Mouse (Mus musculus): Measurements from ENCODE around the gene Mgat4d.
A peak's percentile ranks its signal among the peaks of the same experiment; 100 is the strongest.
"Not testable (repeated sequence)": the region's sequence is repeated elsewhere in the genome, so short reads cannot be mapped to it uniquely, and the experiment has no call there.

Mgat4d gene

GRCm38 (mm10) chr8:83392521-83392920 lies 44.2 kb downstream of the Mgat4d start:
- no peak for DNase-seq

DNA sequence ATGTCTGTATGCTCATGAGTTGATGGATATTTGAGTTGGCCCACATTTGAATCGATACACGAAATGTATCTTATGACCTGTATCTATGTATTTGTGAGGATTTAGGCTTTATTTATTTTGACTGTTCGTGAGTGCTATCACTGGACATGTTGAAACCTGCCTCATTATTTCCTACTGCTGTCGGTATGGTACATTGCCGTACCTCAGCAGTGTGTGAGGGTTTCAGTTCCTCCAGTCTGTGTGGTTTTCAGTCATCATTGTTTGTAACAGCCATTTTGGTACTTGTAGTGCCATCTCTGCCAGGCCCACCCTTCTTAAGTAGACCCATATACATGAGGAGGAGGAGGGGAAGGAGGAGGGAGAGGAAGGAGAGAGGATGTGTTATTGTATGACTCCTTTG lies 46.1 kb downstream of the Mgat4d start:
- no peak for DNase-seq

DNA sequence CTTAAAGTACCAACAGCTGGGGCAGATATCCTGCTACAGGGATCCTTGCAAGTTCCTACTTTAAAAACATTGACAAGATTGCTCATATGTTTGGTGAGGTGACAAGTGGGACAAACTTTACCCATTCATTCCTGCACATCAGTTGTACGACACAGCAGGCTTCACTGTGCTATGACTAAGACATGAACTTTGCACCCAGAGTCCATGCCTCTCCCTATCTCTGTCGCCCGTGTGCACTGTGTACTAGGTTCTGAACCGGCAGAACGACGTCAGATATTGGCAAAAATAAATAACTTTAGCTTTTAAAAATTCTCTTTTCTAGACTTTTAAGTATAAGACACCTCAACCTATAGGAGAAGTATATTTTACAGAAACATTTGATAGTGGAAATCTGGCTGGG lies 48.4 kb downstream of the Mgat4d start:
- no peak for DNase-seq

GRCm38 (mm10) chr8:83397726-83398125 lies 49.5 kb downstream of the Mgat4d start:
- no peak for DNase-seq

DNA sequence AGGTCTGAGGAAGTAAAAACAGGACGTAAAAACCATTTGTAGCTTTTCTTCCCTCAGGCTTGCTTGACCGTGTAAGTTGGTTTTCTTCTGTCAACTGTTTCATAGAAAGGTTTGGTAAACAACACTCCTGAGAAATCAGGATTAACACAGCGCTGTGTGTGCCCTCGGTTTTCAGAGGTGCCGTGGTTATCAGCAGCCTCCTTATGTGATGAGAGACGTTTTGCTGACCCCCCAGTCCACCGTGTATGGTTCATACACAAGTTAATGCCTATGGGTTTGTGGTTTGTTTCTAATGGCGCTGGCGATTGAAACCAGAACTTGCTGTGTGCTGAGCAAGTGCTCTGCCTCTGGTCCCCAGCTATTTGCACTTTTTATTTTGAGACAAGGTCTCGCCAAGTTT lies 57.3 kb downstream of the Mgat4d start:
- DNase-seq = no peak

DNA sequence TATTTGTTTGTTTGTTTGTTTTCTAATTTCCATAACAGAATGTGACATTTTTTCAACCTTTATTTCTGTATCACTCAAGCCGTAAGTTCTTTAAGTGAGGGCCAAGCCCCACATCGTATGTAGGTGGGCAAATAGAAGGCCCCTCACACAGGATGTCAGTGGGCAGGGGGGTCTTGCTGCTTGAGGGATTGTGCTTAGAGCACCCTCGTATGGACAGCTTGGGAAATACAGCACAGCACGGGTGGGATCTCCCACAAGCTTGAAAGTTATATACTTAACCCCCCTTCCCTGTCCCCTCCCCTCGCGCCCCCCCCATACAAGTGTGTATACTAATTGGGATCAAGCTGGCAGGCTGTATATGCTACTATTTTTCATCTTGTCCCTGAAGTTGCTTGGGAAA lies 58.6 kb downstream of the Mgat4d start:
- DNase-seq = peak; percentile 54

GRCm38 (mm10) chr8:83408496-83408895 lies 60.2 kb downstream of the Mgat4d start:
- DNase-seq = no peak

DNA sequence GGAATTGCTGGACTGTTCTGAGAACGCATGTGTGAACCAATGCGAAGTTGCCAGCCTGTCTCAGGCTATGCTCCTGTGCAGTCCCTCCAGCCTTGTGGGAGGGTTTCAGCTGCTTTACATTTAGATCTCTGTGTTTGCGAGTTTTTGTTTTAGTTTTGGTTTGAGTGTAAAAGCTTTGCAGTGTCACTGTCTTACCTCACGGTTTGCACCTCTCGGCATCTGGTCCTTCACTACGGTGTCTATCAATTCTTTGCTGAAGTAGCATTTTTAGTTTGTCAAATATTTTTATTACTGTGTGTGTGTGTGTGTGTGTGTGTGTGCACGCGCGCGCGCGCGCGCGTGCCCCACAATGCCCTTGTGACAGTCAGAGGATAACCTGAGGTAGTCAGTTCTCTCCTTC lies 68.6 kb downstream of the Mgat4d start:
- no peak for DNase-seq

GRCm38 (mm10) chr8:83417970-83418369 lies 69.7 kb downstream of the Mgat4d start:
- DNase-seq = no peak

GRCm38 (mm10) chr8:83418805-83419516 lies 70.7 kb downstream of the Mgat4d start:
- DNase-seq = no peak

GRCm38 (mm10) chr8:83421354-83421753 lies 73.1 kb downstream of the Mgat4d start:
- DNase-seq = no peak

GRCm38 (mm10) chr8:83423032-83423825 lies 75.0 kb downstream of the Mgat4d start:
- DNase-seq = no peak

DNA sequence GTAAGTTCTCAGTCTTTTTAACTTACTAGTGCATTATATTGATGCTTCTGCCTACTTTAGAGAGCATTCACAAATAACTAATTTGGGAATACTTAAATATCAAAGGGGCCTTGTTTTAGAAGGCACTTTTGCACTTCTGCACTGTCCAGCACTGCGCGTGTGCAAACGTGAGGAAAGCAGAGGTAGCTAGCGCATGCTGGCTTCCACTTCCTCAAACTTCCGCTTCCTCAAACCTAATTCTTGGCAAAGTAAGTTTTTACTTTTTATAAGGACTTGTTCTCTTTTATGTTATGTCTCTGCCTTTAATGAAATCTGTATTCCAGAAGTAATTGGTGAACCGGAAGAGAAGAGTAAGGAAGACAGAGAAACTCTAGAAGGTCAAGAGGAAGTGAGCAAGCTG lies 76.9 kb downstream of the Mgat4d start:
- no peak for DNase-seq

DNA sequence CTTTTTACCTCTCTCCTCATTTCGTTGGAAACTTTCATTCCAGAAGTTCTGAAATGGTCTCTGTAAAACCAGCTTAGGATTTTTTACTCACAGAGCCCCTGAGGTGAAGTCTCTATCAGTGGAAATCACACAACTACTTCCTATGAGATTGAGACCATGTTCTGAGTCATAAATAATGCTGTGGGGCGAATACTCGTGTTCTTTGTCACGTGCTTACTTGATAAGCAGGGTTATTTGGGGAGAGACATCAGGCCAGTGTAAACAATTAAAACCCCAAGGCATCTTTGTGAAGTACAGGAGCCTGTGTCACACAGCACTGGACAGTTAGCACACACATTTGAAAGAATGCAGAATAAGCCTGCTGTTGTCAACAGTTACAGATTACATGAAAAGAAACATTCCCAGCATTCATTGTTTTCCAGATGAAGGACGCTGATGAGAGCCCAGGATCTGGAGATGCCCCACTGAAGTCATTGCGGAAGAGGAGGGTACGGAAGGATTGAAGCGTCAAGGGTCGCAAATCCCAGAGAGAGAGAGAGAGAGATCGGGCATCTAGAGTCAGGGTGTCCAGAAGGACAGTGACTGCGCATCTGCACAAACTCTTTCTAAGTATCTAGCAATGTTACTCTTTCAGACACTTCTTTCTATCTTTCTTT lies 78.0 kb downstream of the Mgat4d start:
- DNase-seq = no peak

DNA sequence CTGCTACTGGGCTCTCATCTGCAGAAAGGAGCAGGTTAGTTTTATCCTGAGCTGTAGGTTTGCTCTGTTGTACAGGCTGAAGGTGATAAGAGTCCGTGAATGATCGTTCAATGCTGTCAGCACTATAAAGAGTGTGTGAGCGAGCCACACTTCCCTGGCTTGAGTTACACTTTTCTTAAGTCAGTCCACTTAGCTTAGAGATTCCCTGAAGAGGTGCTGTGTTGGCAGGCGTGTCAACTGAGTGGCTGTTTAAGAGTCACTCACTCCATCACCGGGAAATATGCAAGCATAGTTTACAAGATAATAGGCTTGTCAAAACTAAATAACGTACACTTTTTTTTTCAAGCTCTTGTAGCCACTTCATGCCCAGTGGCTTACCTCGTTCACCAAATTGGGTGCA lies 78.7 kb downstream of the Mgat4d start:
- no peak for DNase-seq

DNA sequence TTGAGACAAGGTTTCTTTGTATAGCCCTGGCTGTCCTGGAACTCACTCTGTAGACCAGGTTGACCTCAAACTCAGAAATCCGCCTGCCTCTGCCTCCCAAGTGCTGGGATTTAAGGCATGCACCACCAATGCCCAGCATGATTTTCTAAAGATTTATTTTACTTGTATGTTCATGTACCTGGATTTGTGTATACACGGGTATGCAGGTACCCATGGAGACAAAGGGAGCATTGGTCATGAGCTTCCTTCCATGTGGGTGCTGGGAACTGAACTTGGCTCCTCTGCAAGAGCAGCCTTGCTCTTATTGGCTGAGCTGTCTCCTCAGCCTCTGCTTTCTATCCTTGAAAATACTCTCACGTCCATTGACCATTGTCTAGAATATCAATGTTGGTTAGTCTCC lies 80.3 kb downstream of the Mgat4d start:
- DNase-seq = not testable (repeated sequence)

DNA sequence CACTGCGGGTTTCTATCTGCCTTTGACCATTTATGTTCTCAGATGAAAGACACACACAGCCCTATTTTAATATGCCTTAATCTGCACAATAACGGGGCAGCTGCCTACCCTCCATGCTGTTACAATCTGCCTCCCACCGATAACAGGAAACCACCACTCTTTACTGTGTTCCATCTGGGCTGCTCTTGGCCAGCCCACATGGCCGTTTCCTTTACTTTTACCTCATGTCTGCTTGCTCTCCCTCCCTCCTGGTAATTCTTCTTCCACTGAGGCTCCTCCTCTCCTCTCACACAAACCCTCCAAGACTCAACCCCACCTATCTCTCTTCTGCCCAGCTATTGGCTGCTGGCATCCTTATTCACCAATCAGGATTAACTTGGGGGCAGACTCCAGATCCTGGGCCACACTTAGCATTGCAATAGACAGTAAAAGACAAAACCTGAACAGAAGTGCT lies 80.8 kb downstream of the Mgat4d start:
- DNase-seq = no peak

Data from embryo, embryonic 11 days (tissue).